Mouse (Mus musculus): ENCODE measurements around the gene Olfr549. TPM values are rescaled to one million over a fixed set of nuclear protein-coding genes. Genes with fewer than 3 reads are reported as not detected.
A peak's percentile ranks its signal among the peaks of the same experiment; 100 is the strongest.

Gene Olfr549
- total and polyA plus RNA-seq, 2 experiments = not detected

DNA sequence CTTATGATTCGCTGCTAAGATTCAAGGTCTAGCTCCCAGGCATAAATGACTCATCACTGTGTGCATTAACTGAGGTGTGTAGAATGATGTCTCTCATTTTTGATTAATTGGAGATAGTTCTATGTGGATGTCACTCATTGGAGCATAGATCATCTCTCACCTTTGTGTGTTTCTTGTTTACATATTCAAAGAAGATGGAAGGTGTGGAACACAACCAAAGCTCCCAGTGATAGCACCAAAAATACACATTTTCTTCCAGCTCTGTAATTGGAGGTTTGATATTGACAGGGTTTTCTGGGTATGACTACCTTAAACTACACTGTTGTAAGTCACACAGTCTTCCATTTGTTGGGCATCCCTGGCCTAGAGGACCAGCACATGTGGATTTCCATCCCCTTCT lies 15.2 kb upstream of the Olfr549 start, which contains the start of gene Olfr547:
Gene Olfr547, plus strand, starts transcription at position 301 of the 400 bp plus-strand sequence.
- Histone ChIP-seq H3K4me3 (ENCODE audit: insufficient read depth, low read depth, low read length) (no peak within 1 kb of the TSS), H3K27ac (replicated peaks; ENCODE audit: insufficient read depth, low read depth, low read length) (no peak within 1 kb of the TSS), H3K9ac (ENCODE audit: low read depth, low read length) (no peak within 1 kb of the TSS), H3K79me2 (ENCODE audit: control insufficient read depth, insufficient read depth, low read length) (no peaks in the 10 kb centered on the region), H3K27me3 (ENCODE audit: control insufficient read depth, insufficient read depth, low read length) (no peaks in the 10 kb centered on the region), H3K36me3 (ENCODE audit: control insufficient read depth, insufficient read depth, low read length) (no peaks in the 10 kb centered on the region), H3K4me1 (ENCODE audit: control insufficient read depth, insufficient read depth, low read length) (no peaks in the 10 kb centered on the region)
- TF ChIP-seq CTCF (IDR thresholded peaks at IDR 0.05; ENCODE audit: low read depth, low read length) = no peak
- TF ChIP-seq POLR2A (IDR thresholded peaks at IDR 0.05; ENCODE audit: extremely low read depth, insufficient read depth, low read length) = no peak
- DNase-seq (ENCODE audit: extremely low read depth, low read depth, low spot score) = no peak
- 81% methylated on average over 1 of the region's 1 CpGs for WGBS

DNA sequence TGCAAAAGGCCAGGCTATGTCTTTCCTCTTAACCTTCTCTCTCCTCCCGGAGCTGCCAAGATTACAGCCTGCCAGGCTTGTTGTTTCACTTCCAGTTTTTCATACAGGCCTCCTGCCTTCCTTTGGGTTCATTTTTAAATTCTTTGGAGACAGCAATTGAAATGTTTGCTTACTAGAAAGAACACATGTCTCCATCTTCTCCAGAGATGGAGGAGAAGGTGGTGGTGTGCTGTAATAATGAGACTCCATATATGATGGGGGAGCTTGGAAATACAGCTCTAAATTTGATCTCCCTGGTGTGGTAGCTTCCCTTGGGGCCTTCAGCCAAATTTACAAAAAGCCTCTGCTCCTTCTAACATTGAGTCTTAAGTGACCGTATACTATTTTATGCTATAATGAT lies 9.1 kb upstream of the Olfr549 start, which contains the start of gene Olfr548-ps1:
Gene Olfr548-ps1, plus strand, starts transcription at position 301 of the 400 bp plus-strand sequence.
- 79% methylated on average over 2 of the region's 2 CpGs for WGBS
- H3K27ac ChIP-seq (replicated peaks; ENCODE audit: insufficient read depth, low read depth, low read length) = no peak within 1 kb of the TSS
- no peaks in the 10 kb centered on the region for H3K27me3 ChIP-seq (ENCODE audit: control insufficient read depth, insufficient read depth, low read length)
- no peak for TF ChIP-seq CTCF (IDR thresholded peaks at IDR 0.05; ENCODE audit: low read depth, low read length)
- TF ChIP-seq POLR2A (IDR thresholded peaks at IDR 0.05; ENCODE audit: extremely low read depth, insufficient read depth, low read length) = no peak
- H3K36me3 ChIP-seq (ENCODE audit: control insufficient read depth, insufficient read depth, low read length) = no peaks in the 10 kb centered on the region
- no peak for DNase-seq (ENCODE audit: extremely low read depth, low read depth, low spot score)
- H3K79me2 ChIP-seq (ENCODE audit: control insufficient read depth, insufficient read depth, low read length) = no peaks in the 10 kb centered on the region
- H3K9ac ChIP-seq (ENCODE audit: low read depth, low read length) = no peak within 1 kb of the TSS
- no peaks in the 10 kb centered on the region for H3K4me1 ChIP-seq (ENCODE audit: control insufficient read depth, insufficient read depth, low read length)
- H3K4me3 ChIP-seq (ENCODE audit: insufficient read depth, low read depth, low read length) = no peak within 1 kb of the TSS

DNA sequence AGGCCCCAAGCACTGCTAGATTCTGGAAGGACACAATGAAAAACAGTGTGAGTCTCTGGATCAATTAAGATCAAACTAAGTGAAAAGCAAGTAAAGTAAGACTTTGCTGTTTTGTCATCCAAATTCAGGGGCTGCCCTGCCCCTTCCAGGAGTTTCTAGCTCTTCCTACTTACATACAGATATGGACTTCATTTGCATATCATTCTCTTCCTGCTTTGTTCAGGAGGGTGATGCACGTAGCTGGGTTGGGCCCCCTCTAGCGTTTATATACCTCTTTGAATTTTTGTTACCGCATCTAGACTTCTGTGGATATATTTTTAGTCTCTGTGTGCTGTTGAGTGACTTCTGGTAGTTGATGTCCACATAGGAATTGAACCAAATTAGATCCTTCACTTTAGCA lies 8.4 kb upstream of the Olfr549 start:
- Histone ChIP-seq H3K27ac (replicated peaks; ENCODE audit: insufficient read depth, low read depth, low read length) (no peak overlapping the region), H3K4me1 (ENCODE audit: control insufficient read depth, insufficient read depth, low read length) (no peaks in the 10 kb centered on the region), H3K79me2 (ENCODE audit: control insufficient read depth, insufficient read depth, low read length) (no peaks in the 10 kb centered on the region), H3K9ac (ENCODE audit: low read depth, low read length) (no peak overlapping the region), H3K36me3 (ENCODE audit: control insufficient read depth, insufficient read depth, low read length) (no peaks in the 10 kb centered on the region), H3K4me3 (ENCODE audit: insufficient read depth, low read depth, low read length) (no peak overlapping the region), H3K27me3 (ENCODE audit: control insufficient read depth, insufficient read depth, low read length) (no peaks in the 10 kb centered on the region)
- DNase-seq (ENCODE audit: extremely low read depth, low read depth, low spot score) = no peak
- TF ChIP-seq CTCF (IDR thresholded peaks at IDR 0.05; ENCODE audit: low read depth, low read length) (no peak), POLR2A (IDR thresholded peaks at IDR 0.05; ENCODE audit: extremely low read depth, insufficient read depth, low read length) (no peak)
- WGBS = 55% methylated on average over 3 of the region's 3 CpGs

DNA sequence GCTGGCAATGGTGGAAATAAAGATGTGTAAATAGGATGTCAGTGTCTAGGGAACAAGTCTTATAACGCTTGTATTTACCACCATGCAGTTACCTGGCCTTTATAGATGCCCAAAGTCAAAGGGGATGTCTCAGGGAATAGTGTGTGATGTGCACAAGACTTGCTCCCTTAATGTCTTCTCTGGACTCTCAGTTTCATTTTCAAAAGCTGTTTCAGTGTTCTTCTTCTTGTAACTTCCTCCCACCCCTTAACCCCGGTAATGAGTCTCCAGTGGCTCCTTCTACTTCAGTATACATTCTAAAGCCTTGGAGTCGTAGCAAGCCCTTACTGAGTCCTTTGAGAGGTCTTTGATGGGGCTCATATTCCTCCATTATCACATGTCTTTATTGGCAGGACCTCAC lies 3.6 kb downstream of the Olfr549 start:
- Histone ChIP-seq H3K27me3 (ENCODE audit: control insufficient read depth, insufficient read depth, low read length) (no peaks in the 10 kb centered on the region), H3K79me2 (ENCODE audit: control insufficient read depth, insufficient read depth, low read length) (no peaks in the 10 kb centered on the region), H3K36me3 (ENCODE audit: control insufficient read depth, insufficient read depth, low read length) (no peaks in the 10 kb centered on the region), H3K4me1 (ENCODE audit: control insufficient read depth, insufficient read depth, low read length) (no peaks in the 10 kb centered on the region), H3K9ac (ENCODE audit: low read depth, low read length) (no peak overlapping the region), H3K4me3 (ENCODE audit: insufficient read depth, low read depth, low read length) (no peak overlapping the region), H3K27ac (replicated peaks; ENCODE audit: insufficient read depth, low read depth, low read length) (no peak overlapping the region)
- DNase-seq (ENCODE audit: extremely low read depth, low read depth, low spot score) = no peak
- 74% methylated on average over 3 of the region's 3 CpGs for WGBS
- no peak for TF ChIP-seq POLR2A (IDR thresholded peaks at IDR 0.05; ENCODE audit: extremely low read depth, insufficient read depth, low read length)
- TF ChIP-seq CTCF (IDR thresholded peaks at IDR 0.05; ENCODE audit: low read depth, low read length) = no peak

DNA sequence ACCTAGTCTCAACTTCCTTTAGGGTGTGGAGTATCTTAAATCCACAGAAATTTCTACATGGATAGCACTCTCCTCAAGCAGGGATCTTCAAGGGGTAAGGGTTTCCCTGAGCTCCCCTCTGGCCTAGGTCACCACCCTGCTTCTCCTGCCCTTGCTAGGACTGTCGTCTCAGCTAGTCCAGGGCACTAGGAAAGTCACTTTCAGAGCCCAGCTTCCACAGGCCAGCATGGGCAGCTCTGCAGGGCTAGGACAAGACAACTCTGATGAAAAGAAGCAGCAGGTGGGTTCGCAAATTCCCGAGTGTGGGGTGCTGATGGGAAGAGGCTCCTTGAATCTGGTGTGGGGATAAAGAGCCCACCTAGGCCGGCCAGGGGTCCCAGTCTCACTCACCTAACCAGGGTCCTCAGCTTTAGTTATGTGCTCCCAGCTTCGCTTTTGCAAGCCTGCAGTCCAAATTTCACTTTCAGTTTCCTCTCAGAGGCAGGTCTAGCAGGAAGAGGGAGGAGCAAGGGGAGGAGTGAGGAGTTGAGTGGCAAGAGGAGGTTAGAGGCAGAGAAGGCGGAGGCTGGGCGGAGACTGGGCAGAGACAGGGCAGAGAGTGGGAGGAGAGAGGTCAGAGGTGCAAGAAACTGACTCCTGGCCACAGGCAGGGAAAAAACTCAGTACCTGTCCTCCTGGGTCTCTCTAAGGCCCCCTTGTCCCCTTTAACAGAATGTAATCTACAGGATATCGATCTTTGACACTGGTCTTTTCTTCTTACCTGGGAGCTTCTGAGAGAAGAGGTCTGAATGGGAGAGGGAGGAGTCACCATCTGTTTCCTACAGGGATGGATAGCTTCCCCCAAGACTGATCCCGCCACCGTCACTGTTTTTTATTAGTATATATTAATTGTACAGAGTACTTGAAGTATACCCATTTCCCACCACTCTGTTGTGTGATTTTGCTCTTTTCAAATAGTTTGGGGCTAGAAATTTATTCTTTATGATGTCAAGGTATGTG lies 15.6 kb downstream of the Olfr549 start, which contains the start of gene Trim21:
Gene Trim21, minus strand, starts transcription at position 488 of the 999 bp plus-strand sequence.
- H3K9ac ChIP-seq (ENCODE audit: low read depth, low read length) = peak within 1 kb of the TSS; percentile 73
- H3K4me3 ChIP-seq (ENCODE audit: insufficient read depth, low read depth, low read length) = peak within 1 kb of the TSS; percentile 58
- WGBS = 11% methylated on average over 10 of the region's 10 CpGs

More for the DNA sequence above, 15.6 kb downstream of the Olfr549 start, which contains the start of gene Trim21:
- H3K27ac ChIP-seq (replicated peaks; ENCODE audit: insufficient read depth, low read depth, low read length) = peak within 1 kb of the TSS; percentile 64
- H3K79me2 ChIP-seq (ENCODE audit: control insufficient read depth, insufficient read depth, low read length) = no peaks in the 10 kb centered on the region
- DNase-seq (ENCODE audit: extremely low read depth, low read depth, low spot score) = peak; percentile 96
- H3K4me1 ChIP-seq (ENCODE audit: control insufficient read depth, insufficient read depth, low read length) = peaks cover 4% of the 10 kb centered on the region; the same call in 1 of the 2 replicates
- H3K27me3 ChIP-seq (ENCODE audit: control insufficient read depth, insufficient read depth, low read length) = no peaks in the 10 kb centered on the region
- TF ChIP-seq POLR2A (IDR thresholded peaks at IDR 0.05; ENCODE audit: extremely low read depth, insufficient read depth, low read length) (0 out of 2 replicates have a peak, but pooled peaks have one; percentile 23), CTCF (IDR thresholded peaks at IDR 0.05; ENCODE audit: low read depth, low read length) (no peak)
- H3K36me3 ChIP-seq (ENCODE audit: control insufficient read depth, insufficient read depth, low read length) = peaks cover 20% of the 10 kb centered on the region
